Mouse (Mus musculus): ENCODE data around the gene Prkar1b. TPM values are rescaled to one million over a fixed set of nuclear protein-coding genes. Genes with fewer than 3 reads are reported as not detected.

The Prkar1b gene
- polyA plus RNA-seq, 1 experiment, result 3.8 TPM

GRCm38 (mm10) chr5:139183131-139183530, 33.3 kb upstream of the Prkar1b start:
- TF ChIP-seq CTCF (IDR thresholded peaks at IDR 0.05; ENCODE audit: extremely low read depth, insufficient read length, insufficient replicate concordance, low read depth, low read length) (no peak), POLR2A (IDR thresholded peaks at IDR 0.05; ENCODE audit: low read depth, low read length) (no peak)
- 82% methylated on average over 2 of the region's 2 CpGs for WGBS
- Histone ChIP-seq H3K27me3 (ENCODE audit: control insufficient read depth, insufficient read depth, low read length) (no peaks in the 10 kb centered on the region), H3K4me3 (ENCODE audit: low read depth, low read length) (no peak overlapping the region), H3K4me1 (ENCODE audit: control insufficient read depth, insufficient read depth, insufficient read length, low read length) (no peaks in the 10 kb centered on the region), H3K27ac (ENCODE audit: insufficient read depth, low read depth, low read length) (no peak overlapping the region), H3K36me3 (ENCODE audit: control insufficient read depth, insufficient read depth, low read length) (peaks cover 41% of the 10 kb centered on the region)

GRCm38 (mm10) chr5:139178895-139179631, 29.3 kb upstream of the Prkar1b start:
- WGBS, result 26% methylated on average over 11 of the region's 11 CpGs
- Histone ChIP-seq H3K27ac (ENCODE audit: insufficient read depth, low read depth, low read length) (no peak overlapping the region), H3K27me3 (ENCODE audit: control insufficient read depth, insufficient read depth, low read length) (no peaks in the 10 kb centered on the region), H3K4me3 (ENCODE audit: low read depth, low read length) (no peak overlapping the region), H3K4me1 (ENCODE audit: control insufficient read depth, insufficient read depth, insufficient read length, low read length) (no peaks in the 10 kb centered on the region; the same call in 1 of the 2 replicates), H3K36me3 (ENCODE audit: control insufficient read depth, insufficient read depth, low read length) (peaks cover 24% of the 10 kb centered on the region)
- TF ChIP-seq CTCF (IDR thresholded peaks at IDR 0.05; ENCODE audit: extremely low read depth, insufficient read length, insufficient replicate concordance, low read depth, low read length), result peak; percentile 93
- TF ChIP-seq POLR2A (IDR thresholded peaks at IDR 0.05; ENCODE audit: low read depth, low read length), result no peak

- Histone ChIP-seq H3K36me3 (ENCODE audit: control insufficient read depth, insufficient read depth, low read length) (peaks cover 21% of the 10 kb centered on the region), H3K4me1 (ENCODE audit: control insufficient read depth, insufficient read depth, insufficient read length, low read length) (no peaks in the 10 kb centered on the region; the same call in 1 of the 2 replicates), H3K4me3 (ENCODE audit: low read depth, low read length) (no peak overlapping the region), H3K27me3 (ENCODE audit: control insufficient read depth, insufficient read depth, low read length) (no peaks in the 10 kb centered on the region), H3K27ac (ENCODE audit: insufficient read depth, low read depth, low read length) (no peak overlapping the region)
- 21% methylated on average over 10 of the region's 10 CpGs for WGBS
- TF ChIP-seq POLR2A (IDR thresholded peaks at IDR 0.05; ENCODE audit: low read depth, low read length) (no peak), CTCF (IDR thresholded peaks at IDR 0.05; ENCODE audit: extremely low read depth, insufficient read length, insufficient replicate concordance, low read depth, low read length) (no peak)
Measured at GRCm38 (mm10) chr5:139174556-139175547, 25.1 kb upstream of the Prkar1b start.

- TF ChIP-seq POLR2A (IDR thresholded peaks at IDR 0.05; ENCODE audit: low read depth, low read length), result no peak
- no peak overlapping the region for H3K4me3 ChIP-seq (ENCODE audit: low read depth, low read length)
- H3K36me3 ChIP-seq (ENCODE audit: control insufficient read depth, insufficient read depth, low read length), result peaks cover 23% of the 10 kb centered on the region
- H3K4me1 ChIP-seq (ENCODE audit: control insufficient read depth, insufficient read depth, insufficient read length, low read length), result no peaks in the 10 kb centered on the region; the same call in 1 of the 2 replicates
- 26% methylated on average over 10 of the region's 10 CpGs for WGBS
- H3K27me3 ChIP-seq (ENCODE audit: control insufficient read depth, insufficient read depth, low read length), result no peaks in the 10 kb centered on the region
- no peak overlapping the region for H3K27ac ChIP-seq (ENCODE audit: insufficient read depth, low read depth, low read length)
Measured at GRCm38 (mm10) chr5:139174141-139174540, 24.3 kb upstream of the Prkar1b start.

GRCm38 (mm10) chr5:139171929-139172328, 22.1 kb upstream of the Prkar1b start:
- H3K36me3 ChIP-seq (ENCODE audit: control insufficient read depth, insufficient read depth, low read length), result peaks cover 20% of the 10 kb centered on the region
- TF ChIP-seq POLR2A (IDR thresholded peaks at IDR 0.05; ENCODE audit: low read depth, low read length), result no peak
- TF ChIP-seq CTCF (IDR thresholded peaks at IDR 0.05; ENCODE audit: extremely low read depth, insufficient read length, insufficient replicate concordance, low read depth, low read length), result no peak
- H3K4me3 ChIP-seq (ENCODE audit: low read depth, low read length), result no peak overlapping the region
- no peaks in the 10 kb centered on the region for H3K27me3 ChIP-seq (ENCODE audit: control insufficient read depth, insufficient read depth, low read length)
- H3K27ac ChIP-seq (ENCODE audit: insufficient read depth, low read depth, low read length), result no peak overlapping the region
- no peaks in the 10 kb centered on the region; the same call in 1 of the 2 replicates for H3K4me1 ChIP-seq (ENCODE audit: control insufficient read depth, insufficient read depth, insufficient read length, low read length)
- WGBS, result 97% methylated on average over 4 of the region's 4 CpGs

GRCm38 (mm10) chr5:139167548-139167947, 17.7 kb upstream of the Prkar1b start:
- no peak for TF ChIP-seq POLR2A (IDR thresholded peaks at IDR 0.05; ENCODE audit: low read depth, low read length)
- no peak for TF ChIP-seq CTCF (IDR thresholded peaks at IDR 0.05; ENCODE audit: extremely low read depth, insufficient read length, insufficient replicate concordance, low read depth, low read length)
- Histone ChIP-seq H3K4me1 (ENCODE audit: control insufficient read depth, insufficient read depth, insufficient read length, low read length) (no peaks in the 10 kb centered on the region), H3K27me3 (ENCODE audit: control insufficient read depth, insufficient read depth, low read length) (no peaks in the 10 kb centered on the region), H3K4me3 (ENCODE audit: low read depth, low read length) (no peak overlapping the region), H3K27ac (ENCODE audit: insufficient read depth, low read depth, low read length) (no peak overlapping the region), H3K36me3 (ENCODE audit: control insufficient read depth, insufficient read depth, low read length) (peaks cover 27% of the 10 kb centered on the region)
- WGBS, result 56% methylated on average over 1 of the region's 1 CpGs

All from small intestine, adult 2 months (tissue).